38 mouse cellular contexts compared by ENCODE assay signal in genomic region chr4:140792584-140792983, GRCm38 (mm10). TPM values are rescaled to one million over a fixed set of nuclear protein-coding genes. Genes with fewer than 3 reads are reported as not detected.
"Had no signal": no experiment of that assay in that cellular context is flagged by ENCODE, and none has a peak within 500 bp of the region (broad histone marks: within the 10 kb centered on the region; RNA-seq: fewer than 3 reads in every experiment).

No protein-coding gene starts in this region.

- H3K36me3 ChIP-seq: embryonic facial prominence, embryonic 10.5 days; embryonic facial prominence, embryonic 12.5 days; embryonic facial prominence, embryonic 13.5 days; embryonic facial prominence, embryonic 15.5 days; forebrain, embryonic 10.5 days; forebrain, embryonic 12.5 days; forebrain, embryonic 15.5 days had no signal

- H3K4me2 ChIP-seq: embryonic facial prominence, embryonic 12.5 days; embryonic facial prominence, embryonic 13.5 days; embryonic facial prominence, embryonic 15.5 days; forebrain, embryonic 12.5 days; forebrain, embryonic 13.5 days; forebrain, embryonic 15.5 days had no signal

- H3K9ac ChIP-seq: embryonic facial prominence, embryonic 12.5 days; embryonic facial prominence, embryonic 13.5 days; embryonic facial prominence, embryonic 15.5 days; forebrain, embryonic 12.5 days; forebrain, embryonic 13.5 days; forebrain, embryonic 15.5 days; forebrain, postnatal 0 days had no signal

- H3K9me3 ChIP-seq: embryonic facial prominence, embryonic 10.5 days; embryonic facial prominence, embryonic 12.5 days; embryonic facial prominence, embryonic 13.5 days; embryonic facial prominence, embryonic 15.5 days; forebrain, embryonic 10.5 days; forebrain, embryonic 12.5 days; forebrain, embryonic 13.5 days; forebrain, embryonic 15.5 days had no signal

- ATAC-seq: forebrain, embryonic 13.5 days; forebrain, embryonic 14.5 days; forebrain, embryonic 15.5 days; forebrain, embryonic 16.5 days; forebrain, postnatal 0 days had no signal

- H3K27ac ChIP-seq: embryonic facial prominence, embryonic 10.5 days; embryonic facial prominence, embryonic 12.5 days; embryonic facial prominence, embryonic 13.5 days; embryonic facial prominence, embryonic 15.5 days; forebrain, embryonic 10.5 days; forebrain, embryonic 12.5 days; forebrain, embryonic 13.5 days; forebrain, embryonic 15.5 days; gastrocnemius, adult 2 months had no signal

- H3K27me3 ChIP-seq: embryonic facial prominence, embryonic 12.5 days; embryonic facial prominence, embryonic 13.5 days; embryonic facial prominence, embryonic 15.5 days; forebrain, embryonic 12.5 days; forebrain, embryonic 13.5 days; forebrain, embryonic 15.5 days had no signal

- DNase-seq: cerebellum, adult 18-20 months; cerebellum, adult 2 months; cerebellum, adult 8-10 months; cerebellum, adult 9-10 months; cerebellum, adult 9-11 months; cerebellum, postnatal 10 days; cerebellum, postnatal 14 days; cerebellum, postnatal 25 days; cerebellum, postnatal 36 days; embryo, embryonic 11 days; forebrain, postnatal 0 days; gastrocnemius, adult 2 months; gastrocnemius, postnatal 10 days; gastrocnemius, postnatal 14 days; gastrocnemius, postnatal 25 days; gastrocnemius, postnatal 36 days; heart, adult 11 months; heart, adult 18-20 months had no signal

- H3K4me1 ChIP-seq: embryonic facial prominence, embryonic 12.5 days; embryonic facial prominence, embryonic 13.5 days; embryonic facial prominence, embryonic 15.5 days; forebrain, embryonic 12.5 days; forebrain, embryonic 13.5 days; forebrain, embryonic 15.5 days had no signal

- H3K4me3 ChIP-seq: embryonic facial prominence, embryonic 10.5 days; embryonic facial prominence, embryonic 12.5 days; embryonic facial prominence, embryonic 13.5 days; embryonic facial prominence, embryonic 15.5 days; erythroblast, embryonic 14.5 days; forebrain, embryonic 10.5 days; forebrain, embryonic 12.5 days; forebrain, embryonic 13.5 days; forebrain, embryonic 15.5 days; gastrocnemius, adult 2 months had no signal

RNA-seq across cellular contexts. Expression of gene Padi3, which starts 17.9 kb away (rescaled TPM):
- total RNA-seq: forebrain, postnatal 0 days had no signal
- polyA plus RNA-seq: cerebellum, adult 2 months; cortical plate, adult 2 months; embryonic facial prominence, embryonic 11.5 days; erythroblast, embryonic 14.5 days; forebrain, embryonic 11.5 days; forebrain, embryonic 12.5 days; forebrain, embryonic 13.5 days; forebrain, embryonic 14.5 days; forebrain, embryonic 15.5 days; forebrain, embryonic 16.5 days had no signal

RNA-seq across cellular contexts. Expression of gene Padi4, which starts 18.5 kb away (rescaled TPM):
- total RNA-seq: forebrain, postnatal 0 days; gastrocnemius, adult 2 months; gastrocnemius, adult 8-10 months had no signal
- polyA plus RNA-seq: embryonic facial prominence, embryonic 12.5 days; embryonic facial prominence, embryonic 13.5 days; erythroblast, embryonic 14.5 days; forebrain, embryonic 14.5 days had no signal

RNA-seq across cellular contexts. Expression of gene Padi6, which starts 50.1 kb away (rescaled TPM):
- total RNA-seq: common myeloid progenitor, adult 5-6 weeks; forebrain, postnatal 0 days; gastrocnemius, adult 18-20 months; gastrocnemius, adult 2 months; gastrocnemius, adult 8-10 months; gastrocnemius, postnatal 10 days; gastrocnemius, postnatal 14 days; gastrocnemius, postnatal 25 days; gastrocnemius, postnatal 36 days; granulocyte monocyte progenitor cell, adult 5-6 weeks; heart, adult 18-20 months had no signal
- polyA plus RNA-seq: cerebellum, adult 2 months; embryonic facial prominence, embryonic 10.5 days; embryonic facial prominence, embryonic 11.5 days; embryonic facial prominence, embryonic 12.5 days; embryonic facial prominence, embryonic 13.5 days; embryonic facial prominence, embryonic 14.5 days; embryonic facial prominence, embryonic 15.5 days; erythroblast, embryonic 14.5 days; forebrain, embryonic 10.5 days; forebrain, embryonic 12.5 days; forebrain, embryonic 13.5 days; forebrain, embryonic 14.5 days; forebrain, embryonic 16.5 days had no signal

RNA-seq across cellular contexts. Expression of gene Padi1, which starts 53.0 kb away (rescaled TPM):
- total RNA-seq: common myeloid progenitor, adult 5-6 weeks; gastrocnemius, postnatal 4 days; granulocyte monocyte progenitor cell, adult 5-6 weeks had no signal
- polyA plus RNA-seq: erythroblast, embryonic 14.5 days; forebrain, embryonic 11.5 days; forebrain, embryonic 13.5 days; forebrain, embryonic 14.5 days; forebrain, embryonic 15.5 days; forebrain, embryonic 16.5 days had no signal
